Mouse (Mus musculus) megakaryocyte, embryonic 14.5 days (primary cell): Measurements from ENCODE around the gene Sephs1. TPM values are rescaled to one million over a fixed set of nuclear protein-coding genes. Genes with fewer than 3 reads are reported as not detected.
"Not testable (repeated sequence)": the region's sequence is repeated elsewhere in the genome, so short reads cannot be mapped to it uniquely, and the experiment has no call there.

Source experiments
- H3K27me3 ChIP-seq: replicated peaks from 2 replicates; pipeline ENCODE3; 2012; ENCODE audit warnings: inconsistent platforms
- H3K36me3 ChIP-seq: replicated peaks from 2 replicates; pipeline ENCODE3; 2012; ENCODE audit warnings: low read length, inconsistent platforms, mixed read lengths
- H3K4me1 ChIP-seq: 2 replicates; pipeline ENCODE4 v1.6.1; 2012; ENCODE audit warnings: inconsistent platforms
- H3K4me3 ChIP-seq: replicated peaks from 2 replicates; pipeline ENCODE3; 2012; ENCODE audit warnings: moderate library complexity, mild to moderate bottlenecking, inconsistent platforms
- H3K9me3 ChIP-seq: 2 replicates; pipeline ENCODE4 v1.6.1; 2012; ENCODE audit warnings: inconsistent platforms
- FLI1 ChIP-seq: IDR thresholded peaks from 2 replicates; pipeline ENCODE4 v1.6.1; 2012; ENCODE audit warnings: low read length, inconsistent platforms, mixed read lengths
- GATA1 ChIP-seq: IDR thresholded peaks from 3 replicates; pipeline ENCODE4 v1.6.1; 2012; ENCODE audit warnings: mixed read lengths, low read length, inconsistent platforms, borderline replicate concordance
- polyA plus RNA-seq: library from polyadenylated mRNA; stranded (reverse); fragments of >175 nt; gene quantifications from 2 replicates; pipeline ENCODE4 v1.2.3, GENCODE M21; 2012; ENCODE audit warnings: low replicate concordance; ENCODE audit not compliant: insufficient read depth

The Sephs1 gene
- polyA plus RNA-seq, 1 experiment = 2.5 TPM

DNA sequence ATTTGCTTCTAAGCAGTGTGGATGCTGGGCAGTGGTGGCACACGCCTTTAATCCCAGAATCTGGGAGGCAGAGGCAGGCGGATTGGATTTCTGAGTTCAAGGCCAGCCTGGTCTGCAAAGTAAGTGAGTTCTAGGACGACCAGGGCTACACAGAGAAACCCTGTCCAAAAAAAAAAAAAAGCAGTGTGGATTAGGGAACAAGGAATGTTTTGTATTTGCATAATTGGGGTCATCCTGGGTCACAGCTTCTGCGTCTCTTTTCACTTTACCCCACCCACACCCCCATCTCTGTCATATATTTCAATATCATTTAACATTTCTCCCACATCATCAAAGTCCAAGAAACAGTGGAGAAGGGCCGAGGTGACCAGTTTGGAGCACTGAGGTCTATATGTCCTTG is 39.7 kb downstream of the Sephs1 start:
- H3K27me3 ChIP-seq = peaks cover 1% of the 10 kb centered on the region
- peaks cover 12% of the 10 kb centered on the region for H3K9me3 ChIP-seq
- H3K4me1 ChIP-seq = peaks cover 22% of the 10 kb centered on the region
- H3K4me3 ChIP-seq = no peak overlapping the region
- TF ChIP-seq GATA1 (no peak), FLI1 (no peak)
- peaks cover 3% of the 10 kb centered on the region for H3K36me3 ChIP-seq

- Histone ChIP-seq H3K36me3 (peaks cover 11% of the 10 kb centered on the region), H3K27me3 (peaks cover 1% of the 10 kb centered on the region), H3K4me1 (peaks cover 15% of the 10 kb centered on the region), H3K9me3 (peaks cover 12% of the 10 kb centered on the region), H3K4me3 (no peak overlapping the region)
- no peak for TF ChIP-seq GATA1
- TF ChIP-seq FLI1 = no peak
These were observed 41.3 kb downstream of the Sephs1 start for GRCm38 (mm10) chr2:4922476-4923164.

DNA sequence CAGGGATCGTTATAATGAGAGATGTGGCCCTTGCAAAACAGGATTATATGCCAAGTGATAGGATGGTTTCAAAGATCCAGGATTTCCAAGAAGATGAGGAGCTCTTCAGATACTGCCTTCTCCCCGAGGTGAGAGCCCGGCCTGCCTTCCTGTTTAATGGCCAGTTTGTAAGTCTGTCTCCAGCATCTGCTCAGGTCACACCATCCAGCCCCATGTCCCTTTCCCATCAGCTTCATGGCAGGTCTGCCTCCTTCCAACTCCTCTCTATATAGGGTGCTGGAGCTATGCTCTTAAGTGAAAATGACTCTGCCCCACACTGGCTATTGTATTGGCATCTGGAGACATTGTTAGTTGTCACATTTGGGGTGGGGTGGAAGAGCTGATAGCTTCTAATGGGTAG is 46.0 kb downstream of the Sephs1 start:
- H3K4me1 ChIP-seq = no peaks in the 10 kb centered on the region
- H3K9me3 ChIP-seq = peaks cover 12% of the 10 kb centered on the region
- TF ChIP-seq FLI1 (no peak), GATA1 (no peak)
- peaks cover 16% of the 10 kb centered on the region for H3K36me3 ChIP-seq
- H3K4me3 ChIP-seq = no peak overlapping the region
- peaks cover 1% of the 10 kb centered on the region for H3K27me3 ChIP-seq

- TF ChIP-seq FLI1 (no peak), GATA1 (no peak)
- Histone ChIP-seq H3K36me3 (peaks cover 16% of the 10 kb centered on the region), H3K27me3 (no peaks in the 10 kb centered on the region), H3K9me3 (peaks cover 9% of the 10 kb centered on the region), H3K4me1 (no peaks in the 10 kb centered on the region), H3K4me3 (no peak overlapping the region)
These were observed 47.9 kb downstream of the Sephs1 start for GRCm38 (mm10) chr2:4929230-4929629.

DNA sequence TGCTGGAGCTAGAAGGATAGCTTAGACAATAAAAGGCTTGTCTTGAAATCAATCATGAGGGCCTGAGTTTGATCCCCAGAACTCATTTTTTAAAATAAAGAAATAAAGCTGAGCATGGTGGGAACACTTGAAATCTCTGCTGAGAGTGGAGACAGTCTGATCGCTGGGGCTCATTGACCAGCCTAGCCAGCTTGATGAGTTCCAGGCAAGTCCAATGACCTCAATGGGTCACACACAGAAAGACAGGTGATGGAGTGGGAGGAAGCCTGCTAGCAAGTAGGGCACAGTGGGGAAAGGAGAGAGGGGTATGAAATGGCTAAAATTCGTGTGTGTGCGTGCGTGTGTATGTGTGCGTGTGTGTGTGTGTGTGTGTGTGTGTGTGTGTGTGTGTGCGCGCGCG is 53.2 kb downstream of the Sephs1 start:
- TF ChIP-seq GATA1 (no peak), FLI1 (no peak)
- Histone ChIP-seq H3K27me3 (no peaks in the 10 kb centered on the region), H3K4me3 (no peak overlapping the region), H3K4me1 (no peaks in the 10 kb centered on the region), H3K36me3 (peaks cover 5% of the 10 kb centered on the region), H3K9me3 (peaks cover 4% of the 10 kb centered on the region; the same call in 1 of the 2 replicates)

GRCm38 (mm10) chr2:4937931-4938330 is 56.6 kb downstream of the Sephs1 start:
- peaks cover 13% of the 10 kb centered on the region for H3K9me3 ChIP-seq
- peaks cover 3% of the 10 kb centered on the region for H3K36me3 ChIP-seq
- no peaks in the 10 kb centered on the region for H3K4me1 ChIP-seq
- no peak for TF ChIP-seq GATA1
- TF ChIP-seq FLI1 = no peak
- H3K27me3 ChIP-seq = no peaks in the 10 kb centered on the region
- H3K4me3 ChIP-seq = no peak overlapping the region

GRCm38 (mm10) chr2:4940861-4941260 is 59.5 kb downstream of the Sephs1 start:
- H3K36me3 ChIP-seq = peaks cover 3% of the 10 kb centered on the region
- no peak overlapping the region for H3K4me3 ChIP-seq
- H3K9me3 ChIP-seq = peaks cover 25% of the 10 kb centered on the region
- no peaks in the 10 kb centered on the region for H3K27me3 ChIP-seq
- H3K4me1 ChIP-seq = no peaks in the 10 kb centered on the region
- TF ChIP-seq FLI1 = no peak
- no peak for TF ChIP-seq GATA1

DNA sequence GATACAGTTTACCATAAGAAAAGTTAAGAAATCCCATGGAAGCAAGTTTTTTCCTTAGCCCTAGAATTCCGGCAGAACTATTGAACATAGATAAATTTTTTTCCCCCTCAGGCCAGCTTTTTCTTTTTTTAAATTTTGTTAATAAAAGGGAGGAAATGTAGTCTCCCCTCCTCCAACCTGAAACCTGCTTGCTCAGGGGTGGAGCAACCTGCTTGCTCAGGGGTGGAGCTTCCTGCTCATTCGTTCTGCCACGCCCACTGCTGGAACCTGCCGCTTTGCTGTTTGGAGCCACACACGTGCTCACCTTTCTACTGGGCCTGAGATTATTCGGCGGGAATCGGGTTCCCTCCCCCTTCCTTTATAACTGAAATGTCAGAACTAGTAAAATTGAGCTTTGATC is 68.3 kb downstream of the Sephs1 start:
- H3K4me1 ChIP-seq, H3K27me3 ChIP-seq, H3K9me3 ChIP-seq, H3K4me3 ChIP-seq, H3K36me3 ChIP-seq: not testable (repeated sequence)

DNA sequence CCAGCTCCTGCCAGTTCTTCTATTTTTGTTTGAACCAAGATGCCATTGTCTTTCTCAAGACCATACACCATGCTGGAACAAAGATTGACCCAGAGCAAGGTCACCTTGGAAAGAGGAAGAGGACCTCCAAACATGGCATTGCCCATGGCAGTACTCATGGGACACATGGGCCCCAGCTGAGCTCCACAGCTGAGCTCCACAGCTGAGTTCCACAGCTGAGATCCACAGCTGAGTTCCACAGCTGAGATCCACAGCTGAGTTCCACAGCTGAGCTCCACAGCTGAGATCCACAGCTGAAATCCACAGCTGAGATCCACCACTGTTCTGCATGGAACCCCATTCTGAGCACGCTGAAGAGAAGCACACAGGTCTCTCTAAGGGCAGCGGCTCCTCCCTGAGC is 69.6 kb downstream of the Sephs1 start:
- no peak for TF ChIP-seq FLI1
- no peak for TF ChIP-seq GATA1
- Histone ChIP-seq H3K4me3 (no peak overlapping the region), H3K36me3 (no peaks in the 10 kb centered on the region), H3K9me3 (peaks cover 7% of the 10 kb centered on the region; the same call in 1 of the 2 replicates), H3K27me3 (no peaks in the 10 kb centered on the region), H3K4me1 (no peaks in the 10 kb centered on the region)

DNA sequence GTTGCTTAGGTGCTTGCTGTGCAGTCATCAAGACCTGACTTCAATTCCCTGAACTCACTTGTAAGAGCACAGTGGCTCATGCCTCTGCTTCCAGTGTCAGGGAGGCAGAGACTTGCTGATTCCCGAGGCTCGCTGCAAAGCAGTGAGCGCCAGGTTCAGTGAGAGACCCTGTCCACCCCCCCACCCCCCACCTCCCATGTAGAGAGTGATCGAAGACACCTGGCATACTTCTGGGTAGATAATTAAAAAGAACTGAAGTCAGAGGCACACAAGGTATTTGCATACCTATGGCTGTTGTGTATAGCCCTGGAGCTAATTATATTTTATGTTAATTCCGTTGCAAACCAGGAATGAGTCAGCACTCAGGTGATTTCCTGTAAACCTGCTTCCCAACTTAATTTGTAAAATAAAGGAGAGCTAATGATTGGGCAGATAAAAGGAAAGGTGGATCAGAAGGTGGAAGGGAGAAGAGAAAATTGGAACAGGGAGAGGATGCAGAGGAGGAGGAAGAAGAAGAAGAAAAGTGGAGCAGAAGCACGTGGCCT is 72.9 kb downstream of the Sephs1 start:
- TF ChIP-seq FLI1 (no peak), GATA1 (no peak)
- no peaks in the 10 kb centered on the region for H3K4me1 ChIP-seq
- H3K9me3 ChIP-seq = peaks cover 7% of the 10 kb centered on the region; the same call in 1 of the 2 replicates
- H3K36me3 ChIP-seq = no peaks in the 10 kb centered on the region
- H3K4me3 ChIP-seq = no peak overlapping the region
- no peaks in the 10 kb centered on the region for H3K27me3 ChIP-seq
